Mouse (Mus musculus) urinary bladder, postnatal 0 days (tissue): ENCODE measurements around the gene Lck. TPM values are rescaled to one million over a fixed set of nuclear protein-coding genes. Genes with fewer than 3 reads are reported as not detected.

Experiments used
- microRNA-seq: library from miRNA; unstranded; fragments of <30 nt; microRNA quantifications from one replicate; pipeline ENCODE4, GENCODE M21; 2016
- polyA plus RNA-seq: library from polyadenylated mRNA; unstranded; fragments of >200 nt; fragmentation: Nextera tagmentation; extraction: Ambion mirVana; gene quantifications from 2 replicates; pipeline ENCODE4 v1.2.1, GENCODE M21; 2015

The Lck gene
- polyA plus RNA-seq, result 1.9 and 2.6 TPM in 2 replicates

DNA sequence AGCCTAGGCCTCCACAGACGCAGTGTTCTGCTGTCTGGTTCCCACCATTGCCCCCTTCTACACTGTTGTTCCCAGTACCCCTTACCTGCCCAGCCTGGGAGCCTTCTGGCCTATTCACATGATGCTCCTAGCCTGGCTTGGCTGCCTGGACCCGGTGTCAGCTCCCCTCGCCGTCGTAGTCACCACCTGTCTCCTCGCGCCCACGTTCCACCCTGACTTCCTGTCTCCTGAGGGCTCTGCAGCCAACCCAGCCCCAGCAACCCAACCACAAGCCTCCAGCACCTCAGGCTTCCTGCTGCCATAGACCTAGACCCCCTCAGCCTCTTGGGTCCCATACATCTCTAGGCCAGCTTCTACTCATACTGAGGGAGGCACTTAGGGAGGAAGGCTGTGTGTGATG lies at the start of gene Lck:
TSS of gene Lck (minus strand) at position 212 of the 400 bp plus-strand sequence.

DNA sequence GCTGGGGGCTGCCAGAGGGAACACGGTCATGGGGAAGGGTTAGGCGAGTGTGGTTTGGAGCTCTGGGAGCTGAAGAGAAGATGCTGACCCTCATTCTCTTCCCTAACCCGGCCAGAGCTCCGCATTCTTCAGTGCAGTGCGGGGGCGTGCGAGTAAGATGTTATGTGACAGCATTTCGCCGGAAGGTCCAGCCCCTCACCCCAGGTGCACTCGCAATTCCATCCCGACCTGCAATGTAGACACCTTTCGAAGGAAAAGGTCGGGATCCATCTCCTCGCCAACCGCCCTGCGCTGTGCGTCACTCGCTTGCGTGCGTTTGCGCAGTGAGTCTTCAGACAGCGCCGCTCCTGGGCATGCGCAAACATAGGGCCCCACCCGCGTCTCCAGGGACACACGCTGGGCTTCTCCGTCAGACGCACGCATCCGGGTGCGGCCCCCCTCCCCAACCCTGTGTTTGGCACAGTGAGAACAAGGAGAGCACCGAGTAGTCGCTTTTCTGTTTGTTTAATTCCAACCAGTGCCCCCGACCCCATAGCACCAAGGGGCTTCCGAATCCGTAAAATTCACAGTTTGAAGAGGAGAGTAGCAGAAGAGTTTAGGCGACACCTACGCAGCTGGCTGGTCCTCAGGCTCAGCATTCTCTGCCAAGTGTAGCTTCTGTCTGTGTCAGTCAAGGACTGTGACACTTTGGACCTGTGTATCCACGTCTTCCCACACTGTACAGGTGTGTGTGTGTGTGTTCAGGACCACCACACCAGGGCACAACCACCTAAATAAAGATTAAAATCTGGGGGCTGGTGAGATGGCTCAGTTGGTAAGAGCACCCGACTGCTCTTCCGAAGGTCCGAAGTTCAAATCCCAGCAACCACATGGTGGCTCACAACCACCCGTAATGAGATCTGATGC lies 45.6 kb upstream of the Lck start, which contains the start of gene Iqcc:
TSS of gene Iqcc (minus strand) at position 314 of the 906 bp plus-strand sequence.

DNA sequence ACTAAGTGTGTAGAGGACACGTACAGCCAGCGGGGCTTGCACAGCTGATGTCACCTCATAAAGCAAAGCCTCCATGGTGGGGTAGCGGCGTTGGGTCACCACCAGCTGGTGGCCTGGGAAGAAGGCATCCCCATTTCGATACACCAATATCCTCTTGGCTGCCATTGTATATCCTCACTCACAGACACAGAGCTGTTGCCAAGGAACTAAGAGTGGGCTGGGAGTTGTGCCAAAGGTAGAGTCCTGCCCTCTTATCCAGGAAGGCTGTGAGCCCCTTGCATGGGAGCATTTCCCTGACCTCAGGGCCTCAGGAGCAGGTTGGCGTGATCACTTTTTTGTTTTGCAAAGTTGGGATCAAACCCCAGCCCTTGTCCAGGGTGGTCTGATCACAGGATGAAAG lies 40.7 kb upstream of the Lck start, which contains the start of gene Dcdc2b:
TSS of gene Dcdc2b (minus strand) at position 165 of the 400 bp plus-strand sequence.

DNA sequence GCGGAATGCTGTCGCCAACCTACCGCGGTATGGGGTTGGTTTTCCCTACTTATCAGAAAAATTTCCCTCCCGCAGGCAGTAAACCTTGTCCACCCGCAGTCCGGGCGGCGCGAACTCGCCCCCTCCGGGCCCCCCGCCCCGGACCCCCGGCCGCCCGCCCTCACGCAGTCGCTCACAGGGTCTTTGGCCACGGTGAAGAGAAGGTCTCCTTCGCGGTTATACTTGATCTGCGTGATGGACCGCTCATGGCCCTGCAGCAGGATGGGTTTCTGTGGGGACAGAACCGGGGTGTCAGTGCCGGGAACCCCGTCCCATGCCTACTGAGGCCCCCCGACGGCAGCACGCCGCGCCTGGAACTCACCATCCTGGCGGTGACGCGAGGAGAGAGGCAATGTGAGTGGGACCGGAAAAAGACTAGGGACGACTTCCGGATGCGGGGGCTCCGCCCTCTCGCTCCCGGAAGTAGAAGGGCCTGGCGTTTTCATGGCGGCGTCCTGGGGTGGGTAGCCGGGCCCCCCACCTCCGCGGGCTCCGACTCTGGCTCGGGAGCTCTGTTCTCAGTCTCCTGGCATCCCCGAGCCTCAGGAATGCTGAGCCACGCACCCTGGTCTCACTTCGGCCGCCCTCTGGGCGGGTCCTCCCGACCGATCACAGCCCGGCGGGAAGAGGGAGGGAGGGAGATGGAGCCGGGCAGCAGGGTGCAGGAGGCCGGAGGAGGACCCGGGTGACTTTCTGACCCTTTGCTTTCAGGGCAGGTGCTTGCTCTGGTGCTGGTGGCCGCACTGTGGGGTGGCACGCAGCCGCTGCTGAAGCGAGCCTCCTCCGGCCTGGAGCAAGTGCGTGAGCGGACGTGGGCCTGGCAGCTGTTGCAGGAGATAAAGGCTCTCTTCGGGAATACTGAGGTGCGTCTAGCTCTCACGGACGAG lies 27.1 kb upstream of the Lck start, which contains the start of the genes Eif3i and Tmem234:
TSS of gene Eif3i (minus strand) at position 416 of the 926 bp plus-strand sequence.
TSS of gene Tmem234 (plus strand) at position 436 of the 926 bp plus-strand sequence.

DNA sequence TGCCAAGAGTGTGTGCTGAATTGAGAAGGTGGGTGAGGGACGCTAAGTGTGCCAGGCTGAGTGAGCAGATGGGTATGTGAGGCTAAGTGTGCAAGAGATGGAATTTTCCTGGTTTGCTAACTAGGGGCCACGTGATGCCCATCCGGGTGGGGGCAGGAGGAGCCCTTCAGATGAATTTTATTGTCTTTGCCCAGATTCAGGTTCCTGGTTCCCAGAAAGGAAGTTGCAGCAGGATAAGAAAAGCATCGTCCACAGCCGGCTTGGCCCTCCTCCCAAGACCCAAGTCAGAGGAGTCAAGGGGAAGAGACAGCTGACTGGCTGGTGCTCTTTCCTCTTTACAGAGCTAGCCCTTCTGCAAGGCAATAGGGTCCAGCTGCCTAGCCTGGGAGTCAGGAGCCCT lies 5.0 kb upstream of the Lck start, which contains the start of gene Fam167b:
TSS of gene Fam167b (minus strand) at position 84 of the 400 bp plus-strand sequence.

DNA sequence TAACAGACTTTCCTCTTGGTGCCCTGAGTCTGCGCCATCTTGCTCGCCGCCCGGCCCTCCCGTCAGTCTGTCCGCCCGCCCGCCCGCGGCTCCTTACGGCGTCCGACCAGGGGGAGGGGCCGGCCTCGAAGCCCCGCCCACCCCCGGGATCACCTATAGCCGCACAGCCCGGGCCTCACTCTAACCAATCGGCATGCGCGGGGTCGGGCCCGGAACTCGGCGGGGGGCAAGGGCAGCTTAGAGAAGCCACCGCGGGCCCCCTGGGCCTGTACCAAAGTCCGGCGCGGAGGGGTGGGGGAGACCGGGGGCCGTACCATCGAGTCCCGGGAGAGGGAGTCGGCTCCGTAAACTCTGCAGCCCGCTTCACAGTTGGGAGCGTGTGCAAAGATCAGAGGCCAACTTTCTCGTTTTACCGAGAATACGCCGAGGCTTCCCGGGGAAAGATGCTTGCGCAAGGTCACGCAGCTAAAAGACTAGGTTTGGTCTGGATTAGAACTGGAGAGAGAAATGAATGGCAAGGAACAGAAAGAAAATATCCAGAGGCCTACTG lies 30.8 kb downstream of the Lck start, which contains the start of gene Hdac1:
TSS of gene Hdac1 (minus strand) at position 122 of the 550 bp plus-strand sequence.

DNA sequence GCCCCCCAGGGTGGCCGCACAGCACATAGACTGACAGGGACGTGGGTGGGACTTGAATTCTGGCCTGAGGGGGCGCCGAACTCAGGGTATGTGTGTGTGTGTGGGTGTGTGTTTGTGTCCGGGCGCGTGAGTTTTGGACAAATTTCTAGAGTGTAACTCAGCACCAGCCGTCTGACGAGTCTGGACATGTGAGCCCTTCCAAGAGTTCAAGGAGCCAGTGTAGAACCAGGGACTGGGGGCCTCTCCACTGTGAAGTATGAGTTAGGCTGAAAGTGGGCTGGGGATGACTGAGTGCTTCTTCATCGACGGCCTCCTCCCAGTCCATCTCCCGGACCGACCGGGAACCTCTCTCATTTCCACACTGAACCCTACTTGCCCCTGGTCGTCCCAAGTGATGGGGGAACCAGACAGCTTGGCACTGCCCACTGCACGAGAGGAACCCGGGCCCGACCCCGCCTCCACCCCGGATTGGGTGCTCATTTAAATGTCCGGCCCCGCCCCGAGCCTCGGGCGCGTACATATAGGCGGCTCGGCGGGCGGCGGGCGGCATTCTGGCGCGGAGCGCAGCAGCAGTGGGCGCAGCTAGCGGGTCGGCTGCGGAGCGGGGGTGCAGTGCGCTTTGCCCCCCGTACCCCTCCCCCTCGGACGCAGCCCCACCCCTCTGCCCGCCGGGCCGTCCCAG lies 60.2 kb downstream of the Lck start, which contains the start of gene Marcksl1:
TSS of gene Marcksl1 (plus strand) at position 496 of the 682 bp plus-strand sequence.

Small RNA genes lying within 50 kb of the gene (microRNA-seq; reads per million reads assigned to microRNA genes)
- gene Mir8119, result not detected

Other genes starting within 250 kb of the Lck start
- gene Rbbp4, start 238.3 kb downstream of the Lck start, polyA plus RNA-seq, result 147 and 188 TPM in 2 replicates
- gene Zbtb8os, start 237.9 kb downstream of the Lck start, polyA plus RNA-seq, result 39.7 and 46.6 TPM in 2 replicates
- gene Zbtb8a, start 195.5 kb downstream of the Lck start, polyA plus RNA-seq, result 17.4 and 19.0 TPM in 2 replicates
- gene Zbtb8b, start 132.8 kb downstream of the Lck start, polyA plus RNA-seq, result 6.6 and 7.9 TPM in 2 replicates
- 14.1 and 16.6 TPM in 2 replicates for gene Bsdc1, start 112.1 kb downstream of the Lck start, polyA plus RNA-seq
- gene Tssk3, start 82.6 kb downstream of the Lck start, polyA plus RNA-seq, result not detected in 2 replicates
- 0.63 and 0.73 TPM in 2 replicates for gene Fam229a, start 82.5 kb downstream of the Lck start, polyA plus RNA-seq
- 166 and 167 TPM in 2 replicates for gene Marcksl1, start 60.1 kb downstream of the Lck start, polyA plus RNA-seq
- 95.3 and 96.1 TPM in 2 replicates for gene Hdac1, start 30.9 kb downstream of the Lck start, polyA plus RNA-seq
- gene Fam167b, start 4.9 kb upstream of the Lck start, polyA plus RNA-seq, result 1.3 and 1.8 TPM in 2 replicates
- 201 and 217 TPM in 2 replicates for gene Eif3i, start 27.0 kb upstream of the Lck start, polyA plus RNA-seq
- gene Tmem234, start 27.0 kb upstream of the Lck start, polyA plus RNA-seq, result 164 and 187 TPM in 2 replicates
- 0.63 and 1.9 TPM in 2 replicates for gene Dcdc2b, start 40.6 kb upstream of the Lck start, polyA plus RNA-seq
- 19.0 and 19.1 TPM in 2 replicates for gene Iqcc, start 45.5 kb upstream of the Lck start, polyA plus RNA-seq
- 39.2 and 42.1 TPM in 2 replicates for gene Ccdc28b, start 50.3 kb upstream of the Lck start, polyA plus RNA-seq
- gene Txlna, start 67.4 kb upstream of the Lck start, polyA plus RNA-seq, result 26.8 and 29.6 TPM in 2 replicates
- 9.8 and 11.9 TPM in 2 replicates for gene Kpna6, start 99.1 kb upstream of the Lck start, polyA plus RNA-seq
- 5.2 and 5.7 TPM in 2 replicates for gene Tmem39b, start 123.2 kb upstream of the Lck start, polyA plus RNA-seq
- 40.1 and 45.9 TPM in 2 replicates for gene Khdrbs1, start 168.7 kb upstream of the Lck start, polyA plus RNA-seq
- 290 and 382 TPM in 2 replicates for gene Ptp4a2, start 237.6 kb upstream of the Lck start, polyA plus RNA-seq